Mouse (Mus musculus): ENCODE measurements around the gene Col6a4. TPM values are rescaled to one million over a fixed set of nuclear protein-coding genes. Genes with fewer than 3 reads are reported as not detected.
A peak's percentile ranks its signal among the peaks of the same experiment; 100 is the strongest.

Col6a4 gene
- total RNA-seq, 2 experiments from 2014 or later: not detected

DNA sequence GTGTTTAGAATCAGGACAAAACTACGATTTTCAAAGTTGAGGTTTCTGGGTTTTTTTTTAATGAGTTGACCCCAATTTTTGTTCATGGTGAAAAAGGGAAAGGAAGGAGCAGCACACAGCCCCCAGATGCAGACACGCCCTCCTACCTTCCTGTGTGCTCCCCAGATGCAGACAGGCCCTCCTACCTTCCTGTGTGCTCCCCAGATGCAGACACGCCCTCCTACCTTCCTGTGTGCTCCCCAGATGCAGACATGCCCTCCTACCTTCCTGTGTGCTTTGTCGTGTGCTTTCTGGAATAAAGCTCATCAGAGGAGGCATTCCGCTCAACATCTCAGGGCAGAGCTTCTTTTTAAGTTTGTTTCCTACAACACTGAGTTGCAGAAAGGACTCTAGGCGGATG lies 24.9 kb downstream of the Col6a4 start:
- no peak for DNase-seq

DNA sequence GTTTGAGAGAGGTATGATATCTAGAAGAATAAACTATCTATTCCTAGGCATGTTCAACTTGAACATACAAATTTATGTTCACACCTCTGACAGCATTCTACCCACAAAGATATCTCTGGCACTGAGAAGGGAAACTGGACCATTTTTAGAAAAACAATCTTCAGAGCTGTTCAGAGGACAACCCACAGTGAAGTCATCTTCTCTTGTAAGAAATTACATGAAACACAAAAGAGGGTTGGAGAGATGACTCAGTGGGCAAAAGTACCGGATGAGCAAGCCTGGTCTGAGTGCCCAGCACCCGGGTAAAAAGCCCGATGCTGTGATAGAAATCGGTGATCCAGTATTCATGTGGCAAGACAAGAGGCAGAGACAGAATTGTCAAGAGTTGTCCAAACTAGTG lies 43.1 kb downstream of the Col6a4 start:
- no peak for DNase-seq

DNA sequence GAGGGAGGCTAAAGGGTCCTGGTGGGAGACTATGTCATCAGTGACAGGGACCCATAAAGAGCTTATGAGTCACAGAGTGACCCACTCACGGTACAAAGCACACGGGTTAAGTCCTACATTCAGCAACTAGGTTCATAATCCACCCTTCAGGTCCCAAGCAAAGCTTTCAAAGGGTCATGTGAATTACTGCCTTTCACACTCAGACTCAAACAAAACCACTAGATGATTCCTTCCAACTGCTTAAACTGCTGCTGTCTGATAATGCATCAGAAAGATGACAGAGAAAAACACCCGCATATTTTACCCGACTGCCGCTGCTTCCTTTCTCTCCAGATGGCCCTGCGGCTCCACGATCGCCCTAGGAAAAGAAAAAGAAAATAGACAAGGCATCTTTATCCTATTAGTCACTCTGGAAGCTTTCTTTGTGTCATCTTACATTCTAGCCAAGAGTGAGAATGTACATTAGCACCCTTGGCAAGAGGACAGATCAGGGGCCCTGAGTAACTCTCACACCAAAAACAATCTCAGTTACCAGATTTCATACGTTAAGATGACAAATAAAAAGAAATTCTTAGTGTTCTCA lies 52.6 kb downstream of the Col6a4 start:
- no peak for DNase-seq

DNA sequence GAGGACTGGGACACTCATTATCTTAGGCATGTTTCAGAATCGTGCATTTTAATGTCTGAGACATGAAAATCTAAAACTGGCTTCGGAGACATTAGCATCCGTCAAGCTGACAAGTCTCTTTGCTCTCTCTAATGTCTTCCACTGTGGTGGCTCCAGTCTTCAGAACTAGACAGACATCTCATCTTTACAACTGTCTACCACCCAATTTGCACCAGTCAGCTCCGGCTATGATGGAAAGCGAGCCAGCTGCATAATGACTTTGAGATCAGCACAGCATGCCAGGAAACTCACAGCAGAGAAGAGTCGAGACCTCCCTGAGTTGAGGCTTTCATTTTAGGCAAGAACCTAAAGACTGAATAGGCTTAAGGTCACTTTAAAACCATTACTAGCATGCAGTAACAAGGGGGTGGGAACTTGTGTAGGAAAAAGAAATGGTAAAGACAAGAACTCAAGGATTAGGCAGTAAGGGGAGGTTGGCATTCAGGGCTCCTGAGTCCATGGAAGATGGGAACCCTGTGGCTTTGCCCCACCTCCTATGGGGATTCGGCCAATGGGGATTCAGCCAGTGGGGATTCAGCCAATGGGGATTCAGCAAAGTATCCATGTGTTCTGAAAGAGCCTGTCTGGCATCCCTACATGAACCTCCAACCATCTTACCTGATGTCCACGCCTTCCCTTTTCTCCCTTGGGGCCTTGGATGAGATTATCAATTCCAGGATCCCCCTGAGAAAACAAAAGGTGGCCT lies 56.5 kb downstream of the Col6a4 start:
- no peak for DNase-seq

DNA sequence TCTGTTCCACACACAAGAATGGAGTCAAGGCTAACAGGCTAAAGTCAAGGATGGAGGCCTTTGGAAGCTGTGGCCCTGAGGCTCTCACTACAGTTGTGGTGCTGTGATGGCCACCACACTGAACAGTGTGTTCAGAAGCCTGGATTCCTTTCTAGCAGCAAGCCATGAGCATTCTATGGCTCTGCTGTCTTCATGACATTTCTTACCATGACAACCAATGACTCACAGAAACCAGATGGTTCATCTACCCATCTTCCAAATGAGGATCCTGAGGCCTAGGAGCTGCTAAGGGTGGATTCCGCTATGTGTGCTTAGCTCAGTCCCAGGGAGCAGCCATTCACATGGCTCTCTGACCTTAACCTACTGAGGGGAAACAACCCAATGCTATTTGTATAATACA lies 57.3 kb downstream of the Col6a4 start:
- DNase-seq: no peak

DNA sequence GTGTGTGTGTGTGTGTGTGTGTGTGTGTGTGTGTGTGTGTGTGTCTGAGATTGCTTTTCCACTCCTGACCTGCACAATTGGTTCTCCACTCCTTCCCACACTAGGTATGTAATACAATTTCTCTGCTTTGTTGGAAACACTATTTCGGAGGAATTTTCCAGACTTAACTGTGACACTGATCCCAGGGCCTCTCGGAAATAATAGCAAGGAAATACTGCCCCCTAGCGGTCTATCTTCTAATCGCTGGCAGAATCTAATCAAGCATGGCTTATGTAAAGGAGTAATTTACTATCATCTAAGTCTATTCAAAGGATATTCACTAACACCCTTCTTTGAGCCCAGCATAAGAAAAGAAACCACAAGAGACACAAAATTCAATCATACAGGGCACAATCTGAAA lies 57.7 kb downstream of the Col6a4 start:
- no peak for DNase-seq

DNA sequence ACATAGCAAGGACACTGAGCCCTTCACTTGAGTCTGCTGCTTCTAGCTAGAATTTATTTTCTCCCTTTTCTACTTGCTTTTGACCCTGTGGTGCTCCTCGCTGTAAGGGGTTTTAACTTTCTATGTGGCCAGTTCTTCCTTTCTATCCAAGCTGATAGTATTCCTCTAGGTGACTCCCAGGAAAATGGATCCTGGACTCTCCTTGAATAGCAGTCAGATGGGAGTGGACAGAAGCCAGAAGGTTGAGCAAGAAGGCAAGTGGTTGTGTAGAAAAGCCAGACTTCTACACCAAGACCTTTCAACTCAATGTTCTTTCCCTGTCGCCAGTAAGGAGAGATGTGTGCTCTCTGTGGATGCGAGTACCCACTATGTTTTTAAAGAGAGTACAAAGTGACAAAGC lies 80.9 kb downstream of the Col6a4 start:
- DNase-seq: no peak

DNA sequence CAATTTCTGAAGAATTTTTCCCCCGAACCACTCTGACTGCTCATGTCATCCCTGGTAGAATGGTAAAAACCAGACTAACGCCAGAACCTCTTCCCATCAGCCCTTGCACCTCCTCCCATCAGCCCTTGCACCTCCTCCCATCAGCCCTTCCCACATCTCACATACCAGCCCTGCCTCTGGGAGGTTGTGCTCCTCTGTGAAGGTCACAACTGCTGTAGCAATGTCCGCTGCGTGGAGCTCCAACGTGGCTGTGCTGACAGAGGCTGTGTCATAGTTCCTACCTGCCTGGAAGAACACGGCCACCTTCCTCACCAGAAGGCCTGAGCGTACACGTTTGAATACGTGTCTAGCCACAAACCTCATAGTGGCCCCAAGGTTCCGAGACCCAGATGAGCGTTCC lies 83.4 kb downstream of the Col6a4 start:
- no peak for DNase-seq

DNA sequence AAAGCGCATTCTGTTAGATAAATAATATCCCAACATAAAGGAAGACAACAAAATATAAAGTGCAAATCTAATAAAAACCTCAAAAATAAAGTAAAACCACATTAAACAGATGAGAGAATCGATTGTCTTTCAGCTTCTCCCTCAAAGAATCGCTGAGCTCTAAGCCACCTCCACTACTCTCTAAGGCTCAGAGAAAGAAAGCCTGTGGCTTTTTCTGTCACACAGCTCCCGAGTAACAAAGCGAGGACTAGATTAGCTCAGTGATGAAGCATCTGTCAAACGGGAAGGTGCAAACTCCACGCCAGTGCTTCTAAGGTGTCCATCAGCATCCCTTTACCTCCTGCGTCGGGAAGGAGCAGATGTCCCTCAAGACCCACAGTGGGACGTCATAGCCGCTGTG lies 98.6 kb downstream of the Col6a4 start:
- no peak for DNase-seq

DNA sequence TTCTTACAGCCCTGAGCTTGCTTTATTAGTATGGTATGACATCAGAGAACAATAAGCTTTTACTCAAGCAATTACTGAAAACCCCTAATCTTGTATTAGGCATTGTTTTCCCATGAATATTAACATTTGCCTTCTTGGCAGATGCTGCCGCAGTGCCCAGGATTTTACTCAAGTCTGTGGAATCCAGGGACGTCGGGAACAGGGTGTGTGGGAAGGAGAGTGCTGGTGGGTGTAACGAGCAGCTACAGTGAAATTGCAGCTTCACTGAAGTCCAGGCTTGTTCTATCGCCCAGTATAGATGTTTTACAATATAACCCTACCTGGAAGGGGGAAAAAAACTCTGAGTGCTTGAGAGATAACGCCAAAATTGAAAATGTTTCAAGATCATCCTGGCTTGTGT lies 104.2 kb downstream of the Col6a4 start:
- DNase-seq: no peak

DNA sequence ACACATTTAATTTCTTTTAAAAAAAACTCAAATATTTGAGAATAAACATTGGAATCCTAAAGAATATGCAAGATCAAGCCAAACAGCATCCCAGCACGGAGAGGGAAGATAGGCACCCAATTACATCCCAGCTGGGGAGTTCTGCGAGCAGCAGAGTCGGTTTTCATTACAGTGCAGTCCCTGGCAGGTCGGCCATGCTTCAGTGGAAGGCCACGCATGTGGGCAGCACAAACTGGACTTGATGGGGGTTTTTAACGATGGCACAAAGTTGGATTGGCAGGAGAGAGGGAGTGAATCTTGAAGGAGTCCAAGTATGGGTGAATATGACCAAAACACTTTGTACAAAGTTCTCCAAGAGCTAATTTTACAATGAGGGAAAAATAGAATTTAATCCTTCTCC lies 106.5 kb downstream of the Col6a4 start:
- DNase-seq: no peak

DNA sequence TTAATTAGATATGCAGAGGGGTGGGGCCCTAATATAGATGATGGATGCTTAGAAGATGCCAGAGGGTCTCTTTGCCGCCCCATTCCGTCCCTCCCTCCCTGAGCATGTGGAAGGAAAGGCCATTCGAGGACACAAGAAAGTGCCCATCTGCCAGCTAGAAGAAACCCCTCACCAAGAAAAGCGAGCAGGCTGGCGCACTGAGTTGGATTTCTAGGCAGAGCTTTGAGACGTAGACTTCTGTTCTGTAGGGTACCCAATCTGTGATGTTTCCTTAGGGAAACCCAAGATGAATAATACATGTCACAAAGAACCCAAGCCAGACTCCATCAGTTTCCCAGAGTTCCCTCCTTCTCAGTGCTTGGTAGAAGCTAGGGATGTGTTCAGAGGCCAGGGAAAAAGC lies 107.1 kb downstream of the Col6a4 start:
- no peak for DNase-seq

DNA sequence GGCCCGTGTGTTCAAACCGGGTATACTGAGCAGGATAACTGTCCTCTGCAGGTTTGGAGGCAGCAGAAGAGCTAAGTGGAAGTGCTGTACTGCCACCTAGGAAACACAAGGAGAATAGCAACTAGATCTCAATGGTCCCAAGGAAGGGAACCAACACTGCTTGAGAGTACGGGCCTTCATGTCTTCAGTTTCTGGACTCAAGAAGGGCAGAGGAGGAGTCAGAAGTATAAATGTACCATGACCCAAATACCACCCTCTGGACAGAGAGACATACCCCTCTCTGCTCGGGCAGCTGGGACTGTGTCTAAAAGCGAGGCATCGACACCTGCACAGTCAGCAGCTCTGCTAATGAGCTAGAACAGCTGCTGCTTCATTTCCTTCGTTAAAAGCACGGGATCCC lies 108.5 kb downstream of the Col6a4 start:
- DNase-seq: no peak

DNA sequence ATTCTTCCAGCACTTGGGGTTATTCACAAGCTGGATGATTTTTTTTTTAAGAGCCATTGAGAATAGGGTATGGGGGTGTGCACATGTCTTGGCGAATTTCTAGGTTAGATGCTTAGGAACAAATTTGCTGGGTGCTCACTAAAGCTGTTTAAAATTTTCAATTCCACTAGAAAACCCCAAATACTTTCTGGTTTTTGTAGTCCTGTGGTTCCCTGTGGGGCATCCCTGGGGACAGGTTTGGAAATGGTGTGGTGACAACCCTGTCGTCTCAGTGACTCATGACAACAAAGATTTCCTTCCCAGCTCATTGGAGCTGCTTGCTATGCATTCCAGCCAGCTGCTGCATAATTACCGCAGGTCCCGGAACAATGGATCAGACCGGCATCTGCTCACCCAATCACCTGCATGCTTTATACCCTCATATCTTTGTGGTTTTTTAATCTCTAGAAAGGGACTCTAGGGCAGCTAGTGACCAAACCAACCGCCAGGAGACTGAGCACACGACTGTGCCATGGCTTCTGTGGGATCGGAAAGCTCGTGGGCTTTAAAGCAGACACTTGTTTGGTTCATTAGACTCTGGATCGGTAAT lies 111.6 kb downstream of the Col6a4 start:
- DNase-seq: no peak

DNA sequence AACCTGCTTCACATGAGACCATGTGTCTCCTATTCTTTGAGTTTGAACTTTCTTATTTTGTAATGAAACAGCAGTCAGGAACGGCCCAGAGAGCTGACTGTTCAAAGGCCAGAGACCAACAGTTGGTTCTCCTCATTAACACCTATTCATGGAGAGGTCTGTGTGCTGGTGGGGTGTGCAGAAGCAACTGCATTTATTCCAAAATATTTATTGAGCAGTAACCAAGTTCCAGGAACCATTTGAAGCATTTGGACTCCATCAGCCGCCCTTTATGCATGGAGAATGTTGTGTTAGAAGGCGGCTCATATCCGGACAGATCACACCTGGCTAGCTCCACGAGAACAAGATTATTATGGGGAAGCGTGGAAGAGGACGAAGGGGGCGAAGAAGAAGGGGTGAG lies 118.1 kb downstream of the Col6a4 start:
- DNase-seq: no peak

DNA sequence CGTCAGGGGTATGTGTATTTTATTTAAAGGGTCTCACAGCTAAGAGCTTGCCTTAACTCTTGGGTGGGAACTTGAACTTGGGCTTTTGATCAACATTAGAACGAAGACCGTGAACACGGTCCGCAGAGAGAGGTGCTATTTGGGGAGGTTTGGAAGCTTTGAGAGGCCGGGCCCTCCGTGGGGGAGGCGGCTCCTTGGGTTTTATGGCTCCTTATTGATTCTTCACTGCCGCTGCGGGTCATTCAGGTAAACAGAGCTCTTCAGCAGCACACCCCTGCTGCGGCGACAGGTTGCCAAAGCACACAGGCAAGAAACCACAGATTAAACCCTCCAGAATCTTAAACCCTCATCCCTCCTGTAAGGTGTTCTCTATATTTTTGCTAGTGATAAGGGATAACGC lies 119.7 kb downstream of the Col6a4 start:
- no peak for DNase-seq

DNA sequence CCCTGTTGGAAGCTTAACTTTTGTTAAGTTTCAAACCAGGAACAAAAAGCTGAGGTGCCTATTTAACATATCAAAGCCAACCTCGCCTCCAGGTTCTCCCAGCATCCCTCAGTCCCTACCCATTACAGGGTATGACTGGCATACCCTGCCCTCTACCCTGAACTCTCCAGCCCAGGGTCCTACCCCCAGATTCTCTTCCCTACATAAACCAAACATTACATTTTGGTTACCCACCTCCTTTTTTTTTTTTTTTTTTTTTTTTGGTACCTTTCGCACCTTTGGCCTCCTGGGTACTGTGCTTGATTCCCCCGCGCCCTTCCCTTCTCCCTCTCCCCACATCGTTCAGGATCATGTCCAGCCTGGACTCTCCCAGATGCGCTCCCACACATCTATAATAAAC lies 120.3 kb downstream of the Col6a4 start:
- no peak for DNase-seq

DNA sequence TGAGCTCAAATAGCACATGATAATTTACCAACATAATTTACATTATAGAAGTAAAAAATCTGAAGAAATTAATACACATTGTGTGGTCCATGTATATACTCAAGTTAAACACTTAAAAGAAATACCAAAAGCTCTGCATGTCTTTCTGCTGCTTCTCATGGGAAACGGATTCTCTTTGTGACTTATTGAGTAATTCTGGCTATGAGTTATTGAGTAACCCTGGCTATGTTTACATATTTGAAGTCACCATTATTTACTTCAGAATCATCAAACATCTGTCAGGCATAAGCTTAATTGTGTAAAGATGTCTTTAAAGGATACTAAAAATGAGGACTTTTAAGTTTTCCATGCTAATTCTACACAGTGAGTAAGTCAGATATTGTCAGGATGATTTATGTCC lies 122.8 kb downstream of the Col6a4 start:
- no peak for DNase-seq

DNA sequence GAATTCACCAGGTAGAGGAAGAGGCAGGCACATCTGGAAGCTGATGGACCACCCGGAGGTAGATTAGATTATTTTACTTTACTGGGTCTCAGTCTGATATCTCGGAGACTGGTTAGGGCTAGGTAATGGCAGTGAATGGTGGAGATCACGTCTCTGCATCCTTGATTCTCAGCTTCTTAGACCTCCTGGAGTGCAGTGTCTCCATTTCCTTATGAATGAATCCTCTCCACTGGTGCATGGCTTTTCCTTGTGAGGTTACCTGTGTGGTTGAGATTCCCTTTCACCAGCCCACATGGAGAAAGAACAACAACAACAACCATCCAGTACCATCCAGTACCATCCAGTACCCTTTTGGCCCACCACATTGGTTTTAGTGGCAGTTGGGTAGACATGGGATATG lies 124.6 kb downstream of the Col6a4 start:
- DNase-seq: no peak

DNA sequence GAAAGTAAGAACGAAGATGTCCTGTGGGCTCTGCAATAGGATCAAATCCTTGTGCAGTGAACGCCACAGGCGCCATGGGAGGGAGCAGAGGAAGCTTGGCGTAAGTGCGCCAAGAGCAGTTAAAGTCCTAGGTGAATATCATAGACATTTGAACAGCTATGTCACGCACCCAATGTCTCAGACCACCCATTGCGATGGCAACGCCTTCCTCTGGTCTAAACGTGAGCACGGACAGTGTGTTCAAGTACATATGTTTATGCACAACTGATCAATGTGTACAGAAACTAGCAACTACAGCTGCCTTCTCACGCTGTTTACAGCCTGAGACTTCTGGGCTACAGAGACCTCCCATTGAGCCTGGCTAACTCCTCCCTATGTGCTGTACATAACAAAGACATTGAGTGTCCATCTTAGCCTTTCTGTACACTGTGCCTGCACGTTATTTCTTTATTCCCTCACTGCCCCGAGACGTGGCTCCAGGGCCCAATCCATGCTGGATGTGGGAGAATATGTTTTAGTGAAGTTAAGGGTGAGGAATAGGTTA lies 125.2 kb downstream of the Col6a4 start:
- no peak for DNase-seq

DNA sequence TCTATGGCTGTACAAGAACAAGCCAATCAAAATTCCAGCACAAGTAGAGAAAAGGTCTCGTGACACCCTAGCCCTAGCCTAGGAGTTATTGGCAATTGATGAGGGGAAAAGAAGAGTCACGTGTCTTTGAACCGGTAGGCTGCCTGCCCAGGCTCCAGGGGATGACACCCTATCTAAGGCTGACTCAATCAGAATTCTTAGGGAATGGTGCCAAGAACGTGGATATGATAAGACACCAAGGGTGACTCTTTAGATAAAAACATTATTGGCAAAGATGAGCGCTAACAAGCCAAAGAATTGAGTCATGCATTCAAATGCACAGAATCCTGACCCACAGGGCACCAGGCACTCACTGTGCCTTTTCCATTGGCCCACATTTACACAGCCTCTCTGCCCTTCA lies 125.7 kb downstream of the Col6a4 start:
- no peak for DNase-seq

DNA sequence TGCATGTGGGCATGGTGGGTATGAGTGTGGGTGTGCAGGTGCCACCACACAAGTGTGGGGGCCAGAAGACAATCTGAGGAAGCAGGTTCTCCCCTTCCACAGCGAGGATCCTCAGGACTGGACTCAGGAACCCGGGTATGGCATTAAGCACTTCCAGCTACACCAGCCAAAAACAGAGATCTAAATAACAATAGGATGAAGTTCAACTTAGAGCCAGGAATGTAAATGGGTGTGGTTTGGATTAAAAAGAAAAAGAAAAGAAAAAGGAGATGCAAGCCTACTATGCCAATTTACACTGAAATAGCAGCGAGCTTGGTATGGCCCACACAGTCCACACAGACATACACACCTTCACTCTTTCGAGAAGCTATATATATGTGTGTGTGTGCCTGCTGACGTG lies 128.6 kb downstream of the Col6a4 start:
- DNase-seq: no peak

DNA sequence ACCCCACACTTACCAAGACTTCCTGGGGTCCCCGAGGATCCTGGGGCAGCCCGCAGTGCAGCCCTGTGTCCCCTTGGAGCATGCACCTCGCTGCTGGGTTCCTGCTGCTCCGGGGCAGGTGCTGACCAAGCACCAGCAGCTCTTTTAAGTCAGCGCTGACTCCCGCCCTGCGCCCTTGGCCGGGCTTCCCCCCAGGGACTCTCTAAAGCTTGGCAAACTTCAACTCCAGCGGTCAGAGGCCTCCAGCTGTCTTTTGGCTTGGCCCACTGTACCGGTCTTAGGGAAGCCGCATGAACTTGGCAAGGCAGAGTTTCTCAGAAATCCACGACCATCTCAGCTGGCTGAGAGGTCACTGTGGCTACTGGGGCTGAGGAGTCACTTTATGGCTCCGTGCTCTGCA lies 136.1 kb downstream of the Col6a4 start, which contains the start of gene Col6a5:
Gene Col6a5, minus strand, starts transcription at position 111 of the 400 bp plus-strand sequence.
- DNase-seq: peak; percentile 53

DNA sequence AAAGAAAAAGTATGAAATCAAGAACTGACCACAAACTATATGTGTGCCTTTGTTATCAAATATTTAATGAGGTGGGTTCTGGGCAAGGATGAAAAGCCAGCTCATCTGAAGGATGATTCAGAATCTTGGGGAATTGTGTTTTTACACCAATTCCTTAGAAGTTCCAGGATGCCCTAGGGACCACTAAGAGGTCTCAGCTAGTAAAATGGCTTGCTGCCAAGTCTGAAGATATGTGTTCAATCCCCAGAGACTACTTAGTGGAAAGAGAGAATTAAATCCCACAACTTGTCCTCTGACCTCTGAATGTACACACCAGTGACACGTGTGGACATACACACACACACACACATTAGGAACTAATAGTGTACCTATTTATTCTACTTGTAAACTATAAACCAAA lies 137.5 kb downstream of the Col6a4 start:
- DNase-seq: no peak
